Mouse (Mus musculus): ENCODE measurements around the gene Apon.

DNA sequence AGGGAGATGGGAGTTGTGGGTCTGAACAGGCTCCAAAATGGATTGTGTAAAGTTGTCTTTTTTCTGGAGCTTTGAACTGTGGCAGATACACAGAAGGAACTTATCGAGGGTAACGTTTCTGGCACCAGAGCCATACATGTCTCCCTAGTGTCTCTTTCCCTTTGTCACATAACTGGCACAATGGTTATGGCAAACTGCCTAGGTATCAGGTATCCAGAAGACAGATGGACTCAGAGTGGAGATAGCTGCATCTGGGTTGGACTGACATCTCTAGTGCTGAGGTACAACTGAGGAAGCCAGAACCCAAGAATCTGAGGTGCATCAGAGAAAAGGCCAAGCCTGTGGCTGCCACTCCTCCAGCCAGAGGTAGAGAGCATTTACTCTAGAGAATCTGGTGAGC, 43.8 kb upstream of the Apon start:
- no peak for TF ChIP-seq CTCF (IDR thresholded peaks at IDR 0.05; ENCODE audit: insufficient read depth, low read length)
- no peak for TF ChIP-seq POLR2A (IDR thresholded peaks at IDR 0.05; ENCODE audit: borderline replicate concordance, extremely low read depth, low read depth, low read length)
